ENCODE assay signal across 14 mouse cellular contexts in the genomic region with DNA sequence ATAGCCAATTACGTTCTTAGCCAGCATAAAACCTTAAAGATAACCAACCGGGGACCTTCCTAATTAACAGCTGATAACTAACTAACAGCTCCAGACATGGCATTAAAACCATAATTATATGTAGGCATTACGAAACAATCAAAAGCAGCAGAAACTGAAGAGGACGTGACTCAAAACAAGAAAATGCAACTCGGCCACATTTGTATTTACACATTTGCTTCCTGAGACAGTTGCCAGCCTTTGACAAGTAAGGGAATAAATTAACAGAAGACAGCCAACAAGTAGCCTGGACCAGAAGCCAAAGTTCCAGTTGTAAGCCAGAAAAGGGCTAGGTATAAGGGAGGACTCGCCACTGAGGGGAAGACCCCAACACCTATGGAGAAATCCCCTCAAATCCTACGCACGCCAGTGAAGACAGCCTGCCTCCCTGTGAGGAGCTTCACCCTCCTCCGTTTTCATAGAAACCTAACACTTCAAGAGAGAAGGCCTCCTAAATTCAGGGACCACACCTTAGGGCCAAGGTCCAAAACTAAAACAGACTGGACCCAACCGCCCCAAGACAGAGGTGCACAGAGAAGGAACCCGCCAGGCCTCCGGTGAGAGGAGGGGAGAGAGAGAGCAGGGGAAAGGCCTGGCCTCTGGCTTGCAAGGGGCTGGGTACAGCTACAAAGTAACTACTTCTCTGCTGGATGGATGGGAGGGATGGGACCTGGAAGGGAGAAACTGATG. TPM values are rescaled to one million over a fixed set of nuclear protein-coding genes. Genes with fewer than 3 reads are reported as not detected.
DNase-seq lines count a peak whose midpoint lies in the region; ATAC-seq and TF ChIP-seq lines count a peak whose summit lies in the region.
"Had no signal": no experiment of that assay in that cellular context is flagged by ENCODE, and none has a peak within 500 bp of the region (broad histone marks: within the 10 kb centered on the region; RNA-seq: fewer than 3 reads in every experiment).

No protein-coding gene starts in this region.

- in situ Hi-C loops in ES-E14 (cut with MboI; ENCODE audit: low sequenced_read_pairs in 2 of 2, unreplicated experiment in 2 of 2), result no loop called here

- H3K9me3 ChIP-seq in lung, embryonic 15.5 days, result no peaks in the 10 kb centered on the region
- no peaks in the 10 kb centered on the region for H3K9me3 ChIP-seq in ES-E14 (ENCODE audit: control insufficient read depth, insufficient read depth, low read depth, low read length)
- H3K9me3 ChIP-seq in embryonic facial prominence, embryonic 15.5 days (replicated peaks), result no peaks in the 10 kb centered on the region

- H3K4me3 ChIP-seq in lung, embryonic 15.5 days, result no peak overlapping the region
- peak overlapping the region in 1 of 2 experiments; percentile 10; a peak in 1 of 4 replicates for H3K4me3 ChIP-seq in ES-E14 (ENCODE audit: insufficient read depth in 1 of 2, low read depth in 1 of 2, low read length in 2 of 2, poor library complexity in 1 of 2, severe bottlenecking in 1 of 2)
- no peak overlapping the region for H3K4me3 ChIP-seq in embryonic facial prominence, embryonic 15.5 days (replicated peaks)
- H3K4me3 ChIP-seq: erythroblast, embryonic 14.5 days; heart, embryonic 10.5 days had no signal

- WGBS in lung, embryonic 15.5 days, result 53% methylated on average over 12 of the region's 12 CpGs
- 61% methylated on average over 12 of the region's 12 CpGs for WGBS in embryonic facial prominence, embryonic 15.5 days

- no peak overlapping the region for H3K27ac ChIP-seq in lung, embryonic 15.5 days
- H3K27ac ChIP-seq in ES-E14 (ENCODE audit: insufficient read depth, low read depth, low read length, poor library complexity, severe bottlenecking), result no peak overlapping the region
- peak overlapping the region; percentile 35 for H3K27ac ChIP-seq in embryonic facial prominence, embryonic 15.5 days (replicated peaks)
- H3K27ac ChIP-seq: heart, embryonic 10.5 days had no signal

- peaks cover 49% of the 10 kb centered on the region for H3K4me1 ChIP-seq in lung, embryonic 15.5 days
- peaks cover 11 to 30% of the 10 kb centered on the region in 2 experiments for H3K4me1 ChIP-seq in ES-E14 (ENCODE audit: control insufficient read depth in 2 of 2, insufficient read depth in 2 of 2, low read length in 2 of 2, poor library complexity in 1 of 2)
- peaks cover 15% of the 10 kb centered on the region; the same call in 1 of the 2 replicates for H3K4me1 ChIP-seq in embryonic facial prominence, embryonic 15.5 days

- H3K9ac ChIP-seq in lung, embryonic 15.5 days, result no peak overlapping the region
- 0 out of 2 replicates have a peak overlapping the region, but pooled peaks have one; percentile 14 for H3K9ac ChIP-seq in ES-E14 (ENCODE audit: insufficient read depth, low read depth, low read length, poor library complexity, severe bottlenecking)
- no peak overlapping the region for H3K9ac ChIP-seq in embryonic facial prominence, embryonic 15.5 days
- H3K9ac ChIP-seq: lung, embryonic 14.5 days had no signal

- H3K36me3 ChIP-seq in lung, embryonic 15.5 days, result no peaks in the 10 kb centered on the region
- no peaks in the 10 kb centered on the region for H3K36me3 ChIP-seq in ES-E14 (ENCODE audit: control insufficient read depth, insufficient read depth, low read length, poor library complexity, severe bottlenecking)
- H3K36me3 ChIP-seq in embryonic facial prominence, embryonic 15.5 days, result no peaks in the 10 kb centered on the region

- H3K4me2 ChIP-seq in lung, embryonic 15.5 days, result peak overlapping the region; percentile 1; the same call in 1 of the 2 replicates
- peak overlapping the region; percentile 15; the same call in 1 of the 2 replicates for H3K4me2 ChIP-seq in embryonic facial prominence, embryonic 15.5 days (replicated peaks)
- H3K4me2 ChIP-seq: lung, embryonic 14.5 days had no signal

- ATAC-seq in lung, embryonic 15.5 days (ENCODE audit: borderline replicate concordance, extremely low read depth, low FRiP score, low TSS enrichment), result no peak
- ATAC-seq in embryonic facial prominence, embryonic 15.5 days (ENCODE audit: insufficient number of reproducible peaks, low FRiP score, low TSS enrichment, low read depth), result no peak
- ATAC-seq: midbrain, embryonic 16.5 days had no signal

- H3K27me3 ChIP-seq in lung, embryonic 15.5 days, result no peaks in the 10 kb centered on the region
- no peaks in the 10 kb centered on the region for H3K27me3 ChIP-seq in embryonic facial prominence, embryonic 15.5 days

- intact Hi-C loops in heart, postnatal 36 days (cut with DNase I), result no loop called here

- DNase-seq in lung, postnatal 4 days, result no peak
- DNase-seq in ES-E14 (ENCODE audit: low read depth, low spot score), result no peak
- peak; percentile 60 for DNase-seq in lung, postnatal 36 days
- no peak for DNase-seq in right cerebral cortex, postnatal 14 days
- DNase-seq in heart, postnatal 36 days, result no peak
- no peak for DNase-seq in heart, adult 11 months
- DNase-seq: adrenal gland, adult 8-10 months; lung, embryonic 14.5 days; thymus, postnatal 14 days had no signal

TF ChIP-seq in ES-E14, 5 proteins besides CTCF, POLR2A, EP300 and RAD21:
- TF ChIP-seq HCFC1 (IDR thresholded peaks at IDR 0.05; ENCODE audit: borderline replicate concordance, insufficient read depth, low read length) (no peak), MAFK (IDR thresholded peaks at IDR 0.05; ENCODE audit: insufficient read depth, low read depth, low read length) (no peak), CHD2 (IDR thresholded peaks at IDR 0.05; ENCODE audit: low read depth, low read length) (no peak), ZNF384 (IDR thresholded peaks at IDR 0.05; ENCODE audit: low read depth, low read length) (no peak), ZC3H11A (IDR thresholded peaks at IDR 0.05; ENCODE audit: borderline replicate concordance, low read depth, low read length) (no peak)
TF ChIP-seq in ES-E14: peak in this region for 0.

RNA-seq across cellular contexts. Expression of gene Dnmbp, which starts 53.5 kb away (rescaled TPM):
- 22.2 and 22.4 TPM in 2 replicates for polyA plus RNA-seq in lung, embryonic 15.5 days (2015; fragmentation: Nextera tagmentation; extraction: Ambion mirVana)
- total RNA-seq in ES-E14 (2012; rRNA removed), result 11.5 and 14.3 TPM in 2 replicates
- polyA plus RNA-seq in embryonic facial prominence, embryonic 15.5 days (2015; fragmentation: Nextera tagmentation; extraction: Ambion mirVana), result 19.2 and 19.4 TPM in 2 replicates
- 1 to 10 TPM; 9.0 to 9.7 TPM for total RNA-seq in heart, postnatal 36 days (2021)
- polyA plus RNA-seq: erythroblast, embryonic 14.5 days had no signal
